Mouse (Mus musculus) megakaryocyte-erythroid progenitor cell, adult 5-6 weeks (primary cell): ENCODE data around the gene Rere. TPM values are rescaled to one million over a fixed set of nuclear protein-coding genes. Genes with fewer than 3 reads are reported as not detected.
"Not testable (repeated sequence)": the region's sequence is repeated elsewhere in the genome, so short reads cannot be mapped to it uniquely, and the experiment has no call there.

Experiments used
- ATAC-seq: replicated peaks from 2 replicates; pipeline ENCODE4 v1.8.0; 2016; ENCODE audit warnings: mild to moderate bottlenecking, inconsistent platforms; ENCODE audit not compliant: severe bottlenecking, poor library complexity, low FRiP score, low TSS enrichment
- total RNA-seq, 2 experiments: library from RNA; stranded (forward) in 1 of 2; stranded (reverse) in 1 of 2; fragments of 200-1000, 215-1000 nt in 1 of 2; fragments of >200 nt in 1 of 2; fragmentation: Nextera tagmentation in 1 of 2; gene quantifications; 2 replicates each; pipeline ENCODE4 v1.2.3; 2014 to 2017

Gene Rere
- total RNA-seq, 2 experiments from 2014 or later, result 17.1 to 36.1 TPM

GRCm38 (mm10) chr4:150250549-150251422, 30.7 kb upstream of the Rere start:
- no peak for ATAC-seq

- no peak for ATAC-seq
Measured at GRCm38 (mm10) chr4:150254416-150254815, 27.0 kb upstream of the Rere start.

DNA sequence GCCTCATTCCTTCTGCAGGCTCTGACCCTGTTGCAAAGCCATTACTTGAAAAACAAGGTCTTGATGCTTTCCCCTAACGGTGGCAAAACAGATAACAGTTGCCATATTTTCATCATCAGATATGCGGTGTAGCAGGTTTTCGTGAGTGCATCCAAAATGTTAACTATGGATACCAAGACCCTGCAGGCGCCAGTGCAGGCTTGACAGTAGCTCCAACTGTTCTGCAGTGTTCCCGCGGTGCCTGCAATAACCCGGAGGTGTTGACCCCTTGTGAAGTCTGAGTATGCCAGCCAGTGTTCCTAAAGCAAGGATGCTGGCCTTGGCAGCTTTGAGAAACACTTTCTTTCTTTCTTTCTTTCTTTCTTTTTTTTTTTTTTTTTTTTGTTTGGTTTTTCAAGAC, 26.3 kb upstream of the Rere start:
- no peak for ATAC-seq

GRCm38 (mm10) chr4:150257252-150258204, 23.9 kb upstream of the Rere start:
- peak; percentile 88 for ATAC-seq

GRCm38 (mm10) chr4:150258388-150258787, 23.1 kb upstream of the Rere start:
- no peak for ATAC-seq

- no peak for ATAC-seq
Measured at GRCm38 (mm10) chr4:150259577-150259976, 21.9 kb upstream of the Rere start.

GRCm38 (mm10) chr4:150260111-150260510, 21.3 kb upstream of the Rere start:
- no peak for ATAC-seq

GRCm38 (mm10) chr4:150260745-150261144, 20.7 kb upstream of the Rere start:
- no peak for ATAC-seq

- no peak for ATAC-seq
Measured at GRCm38 (mm10) chr4:150262301-150262700, 19.1 kb upstream of the Rere start.

DNA sequence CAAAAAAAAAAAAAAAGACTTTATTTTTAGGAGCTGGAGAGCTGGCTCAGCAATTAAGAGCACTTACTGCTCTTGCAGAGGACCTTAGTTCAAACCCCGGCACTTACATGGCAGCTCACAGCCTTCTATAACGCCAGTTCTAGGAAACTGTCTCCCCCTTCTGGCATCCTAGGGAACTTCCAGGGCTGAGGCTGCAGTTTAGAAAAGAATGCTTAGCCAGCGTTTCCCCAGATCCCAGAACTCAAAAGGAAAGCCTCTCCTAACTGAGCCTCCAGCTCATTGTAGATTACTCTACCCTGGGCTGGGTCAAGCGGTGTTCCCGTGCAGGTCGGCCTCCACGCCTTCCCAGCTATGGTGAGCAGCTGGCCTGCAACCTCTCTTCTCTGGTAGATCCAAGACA, 16.5 kb upstream of the Rere start:
- 0 out of 2 replicates have a peak, but pooled peaks have one; percentile 35 for ATAC-seq

DNA sequence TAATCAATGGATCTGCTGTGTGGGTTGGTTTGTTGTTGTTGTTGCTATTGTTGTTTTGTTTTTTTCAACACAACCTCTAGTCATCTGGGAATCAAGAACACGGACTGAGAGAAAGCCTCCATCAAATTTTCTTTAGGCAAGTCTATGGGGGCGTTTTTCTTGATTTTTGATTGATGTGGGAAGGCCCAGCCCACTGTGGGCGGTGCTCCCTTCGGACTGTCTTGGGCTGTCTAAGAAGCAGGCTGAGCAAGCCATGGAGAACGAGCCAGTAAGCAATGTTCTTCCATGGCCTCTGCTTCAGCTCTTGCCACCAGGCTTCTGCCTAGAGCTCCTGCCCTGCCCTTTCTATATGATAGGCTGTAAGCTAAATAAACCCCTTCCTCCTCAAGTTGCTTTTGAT, 16.0 kb upstream of the Rere start:
- ATAC-seq, result no peak

DNA sequence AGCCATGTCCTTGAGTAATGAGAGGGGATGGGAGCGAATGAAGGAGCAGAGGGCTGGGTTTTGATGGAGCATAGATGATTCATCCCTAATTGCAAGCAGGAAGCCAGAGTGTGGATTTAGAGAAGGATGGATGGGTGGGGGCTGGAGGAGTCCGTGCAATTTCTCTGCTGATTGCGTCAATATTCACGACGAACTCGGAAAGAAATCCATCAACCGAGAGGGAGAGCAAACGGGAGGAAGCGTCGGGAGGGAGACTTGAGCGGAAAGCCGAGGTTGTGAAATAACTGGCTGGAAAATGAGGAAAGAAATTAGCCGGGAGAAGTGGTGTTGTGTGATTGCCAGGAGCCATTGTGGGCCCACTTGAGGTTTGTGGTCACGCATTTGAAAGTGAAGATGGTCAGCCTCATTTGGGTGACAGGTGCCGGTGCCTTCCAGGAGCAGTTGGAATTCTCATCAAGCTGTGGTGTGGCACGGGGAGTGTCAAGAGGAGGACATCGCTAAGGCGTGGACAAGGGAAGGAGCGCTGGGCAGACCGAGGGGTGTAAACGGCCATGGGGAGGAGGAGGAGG, 14.7 kb upstream of the Rere start:
- no peak for ATAC-seq

DNA sequence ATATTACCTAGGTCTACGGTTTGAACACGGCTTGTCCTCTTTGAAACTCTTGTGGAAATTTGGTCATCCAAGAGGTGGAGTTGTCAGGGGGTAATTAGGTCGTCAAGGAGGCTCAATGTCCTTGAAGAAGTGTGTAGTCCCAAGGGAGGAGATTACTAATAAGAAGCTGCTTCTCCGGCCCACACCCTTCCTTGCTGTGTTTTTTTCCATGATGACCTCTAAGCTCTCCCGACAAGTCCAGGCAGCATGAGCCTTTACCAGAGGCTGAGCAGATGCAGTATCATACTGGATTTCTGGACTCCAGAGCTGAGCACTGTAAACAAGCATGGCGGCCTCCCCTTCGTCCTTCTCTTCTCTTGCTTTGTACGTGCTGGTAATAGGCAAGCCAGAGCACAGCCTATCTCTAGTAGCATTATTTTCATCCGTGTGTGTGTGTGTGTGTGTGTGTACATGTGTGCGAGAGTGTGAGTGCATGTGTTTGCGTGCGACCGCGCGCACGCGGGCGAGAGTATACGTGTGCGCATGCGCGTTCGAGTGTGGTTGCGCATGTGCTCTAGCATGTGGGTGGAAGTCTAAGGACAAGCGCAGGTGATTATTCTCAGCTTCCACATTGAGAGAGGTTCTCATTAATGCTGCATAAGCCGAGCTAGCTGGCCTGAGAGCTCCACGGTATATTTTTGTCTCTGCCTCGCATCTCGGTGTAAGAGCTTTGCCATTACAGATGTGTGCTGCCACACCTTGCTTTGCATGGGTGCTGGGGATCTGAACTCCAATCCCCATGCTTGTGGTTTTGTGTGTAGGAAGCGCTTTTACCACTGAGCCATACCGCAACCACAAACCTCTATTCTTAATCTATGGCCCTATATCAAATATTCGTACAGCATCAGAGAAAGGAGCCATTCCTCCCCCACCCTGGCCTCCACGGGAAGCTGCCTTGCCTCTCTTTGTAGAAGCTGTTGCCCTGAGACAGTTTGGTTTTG, 12.5 kb upstream of the Rere start:
- 0 out of 2 replicates have a peak, but pooled peaks have one; percentile 21 for ATAC-seq

- ATAC-seq, result no peak
Measured at GRCm38 (mm10) chr4:150269679-150270078, 11.8 kb upstream of the Rere start.

DNA sequence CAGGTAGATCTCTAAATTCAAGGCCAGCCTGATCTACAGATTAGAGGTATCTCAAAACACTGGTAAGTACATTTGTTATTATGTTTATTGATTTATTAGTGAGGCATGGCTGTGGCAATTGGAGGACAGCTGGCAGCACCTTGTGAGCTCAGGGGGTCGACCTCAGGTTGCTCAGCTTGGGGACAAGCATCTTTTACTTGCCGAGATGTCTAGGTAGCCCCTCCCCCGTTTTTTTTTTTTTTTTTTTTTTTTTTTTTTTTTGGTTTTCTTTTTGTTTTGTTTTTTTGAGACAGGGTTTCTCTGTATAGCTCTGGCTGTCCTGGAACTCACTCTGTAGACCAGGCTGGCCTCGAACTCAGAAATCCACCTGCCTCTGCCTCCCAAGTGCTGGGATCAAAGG, 10.7 kb upstream of the Rere start:
- ATAC-seq, result not testable (repeated sequence)

DNA sequence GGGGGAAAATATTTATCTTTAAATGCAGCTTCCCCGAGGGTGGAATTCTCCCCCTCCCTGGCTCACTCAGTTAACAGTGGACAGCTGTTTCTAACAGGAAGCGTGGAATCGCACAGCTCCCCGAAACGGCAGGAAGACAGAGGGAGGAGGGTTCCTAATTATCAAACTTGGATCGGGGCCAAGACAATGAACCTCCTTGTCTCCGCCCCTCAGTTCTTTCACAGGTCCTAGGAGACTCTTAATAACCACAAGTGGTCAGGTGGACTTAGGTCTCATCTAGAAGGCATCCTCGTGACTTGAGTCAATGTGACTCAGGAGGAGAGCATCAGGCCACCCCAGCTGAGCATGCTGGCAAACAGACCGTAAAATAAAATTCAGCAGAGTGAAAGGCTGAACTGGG, 8.7 kb upstream of the Rere start:
- ATAC-seq, result peak; percentile 72

GRCm38 (mm10) chr4:150275531-150275930, 5.9 kb upstream of the Rere start:
- no peak for ATAC-seq

GRCm38 (mm10) chr4:150279336-150279735, 2.1 kb upstream of the Rere start:
- not testable (repeated sequence) for ATAC-seq

- no peak for ATAC-seq
Measured at GRCm38 (mm10) chr4:150280002-150280401, 1.4 kb upstream of the Rere start.
